Mouse (Mus musculus): Measurements from ENCODE around the gene Ankrd6. TPM values are rescaled to one million over a fixed set of nuclear protein-coding genes. Genes with fewer than 3 reads are reported as not detected.

The Ankrd6 gene
- polyA plus RNA-seq, 1 experiment from 2014 or later = 27.1 TPM

DNA sequence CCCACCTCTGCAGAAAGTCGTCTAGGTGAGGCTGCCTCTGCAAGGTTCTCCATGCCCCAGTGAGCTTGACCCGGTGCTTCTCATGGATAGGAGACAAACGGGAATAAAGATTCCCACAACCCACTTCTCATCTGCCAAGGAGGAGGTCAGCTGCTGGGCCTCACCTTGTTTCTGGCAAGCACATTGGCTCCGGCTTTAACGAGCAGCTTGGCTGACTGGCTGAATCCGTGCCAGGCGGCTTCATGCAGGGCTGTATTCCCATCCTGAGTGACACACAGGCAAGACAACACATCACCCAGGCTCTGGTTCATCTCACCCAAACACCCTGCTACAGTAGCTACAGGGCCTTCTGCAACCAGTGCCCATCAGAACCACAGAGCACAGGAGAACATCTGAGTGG, 123.7 kb downstream of the Ankrd6 start:
- H3K36me3 ChIP-seq = peaks cover 35% of the 10 kb centered on the region
- H3K27me3 ChIP-seq (ENCODE audit: insufficient read depth, poor library complexity, severe bottlenecking) = no peaks in the 10 kb centered on the region
- DNase-seq (ENCODE audit: low spot score) = no peak
- no peaks in the 10 kb centered on the region for H3K9me3 ChIP-seq
- peaks cover 23% of the 10 kb centered on the region for H3K4me1 ChIP-seq (replicated peaks)
- WGBS = 73% methylated on average over 7 of the region's 7 CpGs
- no peak overlapping the region for H3K27ac ChIP-seq
- H3K4me3 ChIP-seq = no peak overlapping the region

DNA sequence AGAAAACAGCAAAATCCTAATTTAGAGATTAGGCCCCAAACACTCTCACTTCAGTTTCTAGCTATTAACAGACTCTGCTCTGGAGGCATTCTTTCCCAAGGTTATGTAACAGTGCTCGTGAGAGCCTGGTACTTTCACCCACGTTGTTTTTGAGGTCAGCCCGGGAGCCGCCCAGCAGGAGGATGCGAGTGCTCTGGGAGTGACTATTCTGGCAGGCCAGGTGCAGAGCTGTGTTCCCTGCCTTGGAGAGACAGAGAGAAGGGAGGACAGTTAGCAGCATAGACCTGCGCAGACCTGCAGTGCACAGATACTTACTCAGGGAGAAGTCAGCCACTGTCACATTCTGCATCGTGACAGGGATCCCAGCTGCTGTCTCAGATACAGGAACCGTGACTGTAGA, 126.4 kb downstream of the Ankrd6 start:
- 63% methylated on average over 8 of the region's 8 CpGs for WGBS
- Histone ChIP-seq H3K9me3 (no peaks in the 10 kb centered on the region), H3K36me3 (peaks cover 62% of the 10 kb centered on the region), H3K4me3 (no peak overlapping the region), H3K27ac (no peak overlapping the region), H3K4me1 (replicated peaks) (peaks cover 18% of the 10 kb centered on the region), H3K27me3 (ENCODE audit: insufficient read depth, poor library complexity, severe bottlenecking) (no peaks in the 10 kb centered on the region)
- DNase-seq (ENCODE audit: low spot score) = no peak

DNA sequence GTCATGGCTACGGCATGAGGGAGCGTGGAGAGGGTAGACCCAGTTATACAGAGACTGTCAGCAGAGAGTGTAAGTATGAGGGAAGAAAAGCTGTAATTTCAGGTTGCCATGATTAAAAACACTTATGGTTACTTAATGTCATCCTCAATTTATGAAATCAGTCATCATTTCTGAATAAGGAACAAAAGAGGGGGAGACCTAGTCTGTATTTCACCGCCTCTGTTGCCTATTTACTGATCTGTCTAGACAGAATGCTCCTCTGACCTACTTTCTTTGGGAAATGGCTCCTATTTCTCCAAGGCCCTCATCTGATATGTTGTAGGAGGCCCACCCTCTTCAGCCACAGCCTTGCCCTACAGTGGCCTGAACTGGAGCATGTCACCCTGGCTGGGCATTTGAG, 130.0 kb downstream of the Ankrd6 start:
- Histone ChIP-seq H3K4me3 (no peak overlapping the region), H3K27me3 (ENCODE audit: insufficient read depth, poor library complexity, severe bottlenecking) (no peaks in the 10 kb centered on the region), H3K4me1 (replicated peaks) (no peaks in the 10 kb centered on the region), H3K27ac (no peak overlapping the region), H3K9me3 (no peaks in the 10 kb centered on the region), H3K36me3 (peaks cover 80% of the 10 kb centered on the region)
- WGBS = 94% methylated on average over 3 of the region's 3 CpGs
- no peak for DNase-seq (ENCODE audit: low spot score)

GRCm38 (mm10) chr4:32817478-32817877, 133.2 kb downstream of the Ankrd6 start:
- WGBS = 67% methylated on average over 5 of the region's 5 CpGs
- peaks cover 96% of the 10 kb centered on the region for H3K36me3 ChIP-seq
- H3K9me3 ChIP-seq = no peaks in the 10 kb centered on the region
- H3K4me1 ChIP-seq (replicated peaks) = no peaks in the 10 kb centered on the region
- no peak for DNase-seq (ENCODE audit: low spot score)
- no peaks in the 10 kb centered on the region for H3K27me3 ChIP-seq (ENCODE audit: insufficient read depth, poor library complexity, severe bottlenecking)
- no peak overlapping the region for H3K4me3 ChIP-seq
- H3K27ac ChIP-seq = no peak overlapping the region

- 14% methylated on average over 9 of the region's 9 CpGs for WGBS
- no peaks in the 10 kb centered on the region for H3K27me3 ChIP-seq (ENCODE audit: insufficient read depth, poor library complexity, severe bottlenecking)
- H3K4me1 ChIP-seq (replicated peaks) = peaks cover 11% of the 10 kb centered on the region
- peak overlapping the region; percentile 90 for H3K4me3 ChIP-seq
- DNase-seq (ENCODE audit: low spot score) = no peak
- 0 out of 2 replicates have a peak, but pooled peaks cover 3% of the 10 kb centered on the region for H3K9me3 ChIP-seq
- H3K27ac ChIP-seq = peak overlapping the region; percentile 99
- H3K36me3 ChIP-seq = peaks cover 36% of the 10 kb centered on the region
Observed at GRCm38 (mm10) chr4:32800577-32801170, 150.0 kb downstream of the Ankrd6 start.

DNA sequence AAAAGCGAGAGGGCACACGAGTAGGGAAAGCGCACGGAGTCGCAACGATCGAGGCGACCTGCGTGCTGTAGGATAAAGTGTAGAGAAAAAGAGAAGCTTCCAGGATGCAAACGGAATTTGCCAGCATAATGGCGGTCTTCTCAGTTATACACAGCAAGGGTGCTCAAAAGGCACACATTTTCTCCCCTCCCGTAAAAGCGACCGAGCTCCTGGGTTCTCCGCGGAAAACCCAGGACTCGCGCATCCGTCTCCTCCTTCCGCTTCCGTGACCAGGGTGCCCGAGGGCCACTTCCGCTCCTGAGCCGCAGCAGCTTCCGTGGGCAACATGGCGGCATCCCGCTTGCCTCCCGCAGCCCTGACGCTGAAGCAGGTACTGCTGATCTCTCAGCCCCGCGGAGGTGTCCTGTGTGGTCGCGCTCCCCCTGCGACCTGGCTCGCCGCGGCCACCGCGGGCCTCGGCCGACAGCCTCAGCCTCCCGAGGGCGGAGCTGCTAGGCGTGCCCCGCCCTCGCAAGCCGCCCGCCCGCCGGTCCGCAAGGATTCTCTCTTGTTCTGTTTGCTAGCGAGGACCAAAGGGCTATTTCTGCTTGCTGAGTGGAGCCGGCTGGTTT, 150.6 kb downstream of the Ankrd6 start, which contains the start of gene Lyrm2:
Gene Lyrm2 (plus strand): TSS at position 288 of the 611 bp plus-strand sequence.
- WGBS = under 1% methylated on average over 53 of the region's 53 CpGs
- H3K4me3 ChIP-seq = peak within 1 kb of the TSS; percentile 90
- DNase-seq (ENCODE audit: low spot score) = peak; percentile 89
- 0 out of 2 replicates have a peak, but pooled peaks cover 3% of the 10 kb centered on the region for H3K9me3 ChIP-seq
- peaks cover 11% of the 10 kb centered on the region for H3K4me1 ChIP-seq (replicated peaks)
- H3K36me3 ChIP-seq = peaks cover 30% of the 10 kb centered on the region
- H3K27me3 ChIP-seq (ENCODE audit: insufficient read depth, poor library complexity, severe bottlenecking) = no peaks in the 10 kb centered on the region
- peak within 1 kb of the TSS; percentile 99 for H3K27ac ChIP-seq

DNA sequence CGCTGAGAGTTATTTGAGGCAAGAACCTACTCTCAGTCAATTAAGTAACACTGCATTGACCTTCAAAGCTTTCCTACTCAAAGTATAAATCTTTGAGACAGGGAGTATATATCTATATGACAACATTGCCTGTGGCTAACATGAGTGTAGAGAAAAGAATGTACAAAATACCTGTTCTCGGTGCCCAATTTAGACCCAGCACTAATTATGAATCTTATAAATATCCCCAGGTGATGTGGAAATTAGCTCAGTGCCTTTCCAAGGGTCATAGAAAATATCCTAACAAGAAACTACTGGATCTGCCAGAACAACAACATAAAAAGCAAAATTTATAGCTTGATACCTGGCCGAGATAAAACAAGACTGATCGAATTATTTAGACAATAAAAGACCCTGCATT, 151.7 kb downstream of the Ankrd6 start:
- peaks cover 11% of the 10 kb centered on the region for H3K4me1 ChIP-seq (replicated peaks)
- H3K36me3 ChIP-seq = peaks cover 19% of the 10 kb centered on the region
- no peak overlapping the region for H3K27ac ChIP-seq
- WGBS = 94% methylated on average over 4 of the region's 4 CpGs
- no peaks in the 10 kb centered on the region for H3K27me3 ChIP-seq (ENCODE audit: insufficient read depth, poor library complexity, severe bottlenecking)
- H3K4me3 ChIP-seq = no peak overlapping the region
- H3K9me3 ChIP-seq = 0 out of 2 replicates have a peak, but pooled peaks cover 3% of the 10 kb centered on the region
- no peak for DNase-seq (ENCODE audit: low spot score)

- no peaks in the 10 kb centered on the region for H3K4me1 ChIP-seq (replicated peaks)
- 0 out of 2 replicates have a peak, but pooled peaks cover 11% of the 10 kb centered on the region for H3K36me3 ChIP-seq
- 92% methylated on average over 4 of the region's 4 CpGs for WGBS
- H3K27ac ChIP-seq = no peak overlapping the region
- no peaks in the 10 kb centered on the region for H3K27me3 ChIP-seq (ENCODE audit: insufficient read depth, poor library complexity, severe bottlenecking)
- DNase-seq (ENCODE audit: low spot score) = no peak
- H3K4me3 ChIP-seq = no peak overlapping the region
- H3K9me3 ChIP-seq = 0 out of 2 replicates have a peak, but pooled peaks cover 6% of the 10 kb centered on the region
Observed at GRCm38 (mm10) chr4:32789020-32789419, 161.6 kb downstream of the Ankrd6 start.

DNA sequence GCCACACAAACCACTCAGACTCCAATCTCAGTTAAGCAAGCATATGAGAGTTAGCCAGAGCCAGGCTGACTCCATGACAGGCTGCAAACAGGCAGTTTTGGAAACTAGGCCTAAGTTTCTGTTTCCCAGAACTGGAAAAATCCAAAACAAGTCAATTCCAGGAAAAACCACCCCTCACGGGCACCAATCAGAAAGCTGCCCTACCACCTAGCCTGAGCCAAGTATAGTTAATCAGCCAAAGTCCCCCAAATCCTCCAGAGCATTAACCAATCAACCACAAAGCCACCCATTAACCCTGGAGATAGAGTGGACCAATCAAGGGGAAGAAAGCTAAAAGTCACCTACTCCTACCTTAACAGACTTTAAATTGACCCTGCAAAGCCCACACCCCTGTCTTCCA, 163.5 kb downstream of the Ankrd6 start:
- no peak overlapping the region for H3K4me3 ChIP-seq
- H3K36me3 ChIP-seq = peaks cover 12% of the 10 kb centered on the region; the same call in 1 of the 2 replicates
- WGBS = 90% methylated on average over 1 of the region's 1 CpGs
- no peaks in the 10 kb centered on the region for H3K27me3 ChIP-seq (ENCODE audit: insufficient read depth, poor library complexity, severe bottlenecking)
- H3K9me3 ChIP-seq = 0 out of 2 replicates have a peak, but pooled peaks cover 6% of the 10 kb centered on the region
- no peak for DNase-seq (ENCODE audit: low spot score)
- no peak overlapping the region for H3K27ac ChIP-seq
- no peaks in the 10 kb centered on the region for H3K4me1 ChIP-seq (replicated peaks)

DNA sequence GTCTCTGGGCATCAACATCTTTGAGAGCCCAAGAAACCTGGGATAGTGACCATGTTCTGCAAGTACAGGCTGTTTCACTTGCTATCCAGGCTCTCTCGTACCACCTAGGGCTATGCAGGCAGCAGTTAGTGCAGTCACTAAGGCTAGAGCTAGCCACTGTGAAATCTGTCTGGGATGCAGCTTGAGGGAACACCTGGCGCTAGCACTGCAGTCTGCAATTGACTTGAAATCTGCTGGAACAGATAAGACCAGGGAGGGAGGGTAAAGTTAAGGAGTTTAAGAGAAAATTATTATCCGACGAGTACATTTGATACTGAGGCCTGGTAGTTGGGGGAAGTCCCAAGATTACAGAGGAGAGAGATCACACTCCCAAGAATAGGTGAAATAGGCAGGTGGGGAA, 170.6 kb downstream of the Ankrd6 start:
- peaks cover 64% of the 10 kb centered on the region for H3K36me3 ChIP-seq
- no peaks in the 10 kb centered on the region for H3K27me3 ChIP-seq (ENCODE audit: insufficient read depth, poor library complexity, severe bottlenecking)
- WGBS = 94% methylated on average over 4 of the region's 4 CpGs
- H3K4me1 ChIP-seq (replicated peaks) = no peaks in the 10 kb centered on the region
- no peak overlapping the region for H3K27ac ChIP-seq
- 0 out of 2 replicates have a peak, but pooled peaks cover 9% of the 10 kb centered on the region for H3K9me3 ChIP-seq
- DNase-seq (ENCODE audit: low spot score) = no peak
- H3K4me3 ChIP-seq = no peak overlapping the region

DNA sequence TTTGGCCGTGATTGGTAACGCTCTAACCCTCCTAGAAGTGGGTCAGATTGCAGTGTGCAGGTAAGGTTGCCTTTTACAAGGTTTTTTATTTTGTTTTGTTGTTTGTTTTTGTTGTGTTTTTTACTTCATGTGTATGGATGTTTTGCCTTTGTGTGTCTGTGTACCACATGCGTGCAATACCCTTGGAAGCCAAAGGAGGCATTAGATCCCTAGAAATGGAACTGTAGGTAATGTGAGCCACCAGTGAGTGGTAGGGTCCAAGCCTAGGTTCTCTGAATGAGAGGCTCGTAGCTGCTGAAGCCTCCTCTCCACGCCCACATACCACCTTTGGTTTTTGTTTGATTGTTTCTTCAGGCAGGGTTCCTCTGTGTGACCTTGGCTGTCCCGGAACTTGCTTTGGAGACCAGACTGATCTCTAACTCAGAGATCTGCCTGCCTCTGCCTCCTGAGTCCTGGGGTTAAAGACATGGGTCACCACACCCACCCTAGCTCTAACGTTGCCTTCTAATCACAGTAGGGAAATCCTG, 180.3 kb downstream of the Ankrd6 start:
- WGBS = 94% methylated on average over 7 of the region's 7 CpGs
- H3K27ac ChIP-seq = no peak overlapping the region
- no peak for DNase-seq (ENCODE audit: low spot score)
- H3K27me3 ChIP-seq (ENCODE audit: insufficient read depth, poor library complexity, severe bottlenecking) = no peaks in the 10 kb centered on the region
- no peak overlapping the region for H3K4me3 ChIP-seq
- H3K4me1 ChIP-seq (replicated peaks) = no peaks in the 10 kb centered on the region
- H3K9me3 ChIP-seq = no peaks in the 10 kb centered on the region
- peaks cover 100% of the 10 kb centered on the region for H3K36me3 ChIP-seq

- DNase-seq (ENCODE audit: low spot score) = no peak
- H3K36me3 ChIP-seq = peaks cover 99% of the 10 kb centered on the region
- H3K27ac ChIP-seq = no peak overlapping the region
- H3K27me3 ChIP-seq (ENCODE audit: insufficient read depth, poor library complexity, severe bottlenecking) = no peaks in the 10 kb centered on the region
- H3K4me3 ChIP-seq = no peak overlapping the region
- H3K4me1 ChIP-seq (replicated peaks) = no peaks in the 10 kb centered on the region
- H3K9me3 ChIP-seq = no peaks in the 10 kb centered on the region
- WGBS = 96% methylated on average over 10 of the region's 10 CpGs
Observed at GRCm38 (mm10) chr4:32768046-32768445, 182.6 kb downstream of the Ankrd6 start.

DNA sequence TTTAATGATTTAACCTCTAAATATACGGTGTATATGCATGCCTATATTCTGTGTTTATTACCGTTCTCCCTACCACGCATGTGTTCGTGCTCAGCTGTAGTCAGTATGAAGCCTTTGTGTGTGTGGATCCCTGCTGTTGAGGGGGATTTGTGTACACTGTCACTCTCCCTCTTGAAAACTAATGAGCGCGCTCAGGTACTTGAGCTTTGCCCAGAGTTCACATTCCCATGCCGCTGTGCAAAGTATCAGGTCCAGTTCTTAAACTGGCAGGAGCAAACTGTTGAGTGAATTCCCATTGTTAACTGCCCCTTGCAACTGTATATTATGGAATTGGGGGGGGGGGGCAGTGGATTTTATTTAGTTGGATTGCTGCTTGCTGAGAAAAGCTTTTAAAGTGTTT, 183.2 kb downstream of the Ankrd6 start:
- Histone ChIP-seq H3K27ac (no peak overlapping the region), H3K27me3 (ENCODE audit: insufficient read depth, poor library complexity, severe bottlenecking) (no peaks in the 10 kb centered on the region), H3K36me3 (peaks cover 99% of the 10 kb centered on the region), H3K9me3 (no peaks in the 10 kb centered on the region), H3K4me3 (no peak overlapping the region), H3K4me1 (replicated peaks) (no peaks in the 10 kb centered on the region)
- no peak for DNase-seq (ENCODE audit: low spot score)
- 92% methylated on average over 7 of the region's 7 CpGs for WGBS
